Mouse (Mus musculus) A20 (cell line): ENCODE measurements around the gene Cep95.

ENCODE experiments used
- DNase-seq: peaks from one replicate; pipeline ENCODE4 v3.0.0-alpha.2; 2011; ENCODE audit warnings: low read depth, low spot score

Gene Cep95

GRCm38 (mm10) chr11:106814601-106815320 lies 25.7 kb downstream of the Cep95 start:
- DNase-seq: no peak

GRCm38 (mm10) chr11:106815331-106815730 lies 26.3 kb downstream of the Cep95 start:
- DNase-seq: no peak

GRCm38 (mm10) chr11:106815761-106816160 lies 26.7 kb downstream of the Cep95 start:
- no peak for DNase-seq

GRCm38 (mm10) chr11:106816316-106816715 lies 27.3 kb downstream of the Cep95 start:
- no peak for DNase-seq

GRCm38 (mm10) chr11:106817156-106817555 lies 28.1 kb downstream of the Cep95 start:
- DNase-seq: no peak

DNA sequence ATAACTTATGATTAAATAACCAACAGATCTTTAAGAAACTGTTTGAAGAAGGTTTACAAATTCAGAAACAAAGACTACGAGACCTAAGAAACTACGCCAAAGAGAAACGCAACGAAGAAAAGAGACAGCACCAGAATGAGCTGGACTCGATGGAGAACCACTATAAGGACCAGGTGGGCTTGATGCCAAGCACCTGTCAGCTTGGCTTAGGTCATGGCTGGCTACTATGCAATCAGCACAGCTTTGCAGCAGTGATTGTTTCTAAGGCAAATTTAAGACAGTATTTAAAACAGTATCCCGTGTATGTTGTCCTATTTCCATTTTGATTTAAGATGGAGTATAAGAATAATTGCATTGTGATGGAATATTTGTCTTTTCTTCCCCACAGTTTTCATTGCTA lies 28.8 kb downstream of the Cep95 start:
- no peak for DNase-seq

DNA sequence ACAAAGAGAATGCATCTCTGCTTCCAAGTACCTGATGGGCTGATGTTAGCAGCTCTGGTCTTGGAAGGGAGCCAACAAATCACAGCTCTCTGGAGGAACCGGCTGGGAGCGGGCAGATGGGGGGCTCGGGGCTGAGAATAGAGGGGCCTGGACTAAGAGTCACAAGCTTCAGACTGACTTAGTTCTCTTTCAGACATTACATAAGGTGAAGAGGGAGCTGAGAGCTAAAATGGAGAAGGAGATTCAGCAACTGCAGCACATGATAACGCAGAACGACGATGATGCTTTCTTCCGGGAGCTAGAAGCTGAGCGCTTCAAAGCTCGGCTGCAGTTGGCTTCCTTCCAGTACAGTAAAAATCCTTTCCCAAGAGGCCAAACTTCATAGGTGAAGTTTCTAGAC lies 29.3 kb downstream of the Cep95 start:
- DNase-seq: no peak

GRCm38 (mm10) chr11:106819595-106819994 lies 30.5 kb downstream of the Cep95 start:
- no peak for DNase-seq

DNA sequence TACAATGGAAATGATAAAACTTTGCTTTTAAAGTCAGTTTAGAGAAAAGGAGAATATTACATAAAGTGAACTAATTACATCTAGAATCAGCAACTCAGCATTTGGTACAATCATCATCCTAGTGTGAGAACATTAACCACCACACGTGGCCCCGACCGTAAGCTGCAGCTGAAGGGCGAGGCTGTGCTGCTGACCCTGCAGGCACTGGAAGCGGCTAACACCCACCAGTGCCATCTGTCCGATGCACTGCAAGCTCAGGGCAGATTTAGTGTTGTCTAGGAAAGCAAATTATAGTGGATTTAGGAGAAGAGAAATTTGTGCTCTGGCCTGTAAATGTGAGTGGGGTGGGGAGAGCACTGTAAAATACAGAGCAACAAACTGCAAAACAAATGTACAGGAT lies 31.2 kb downstream of the Cep95 start:
- no peak for DNase-seq

GRCm38 (mm10) chr11:106820972-106821371 lies 31.9 kb downstream of the Cep95 start:
- peak; percentile 8 for DNase-seq

- DNase-seq: no peak
Measured at GRCm38 (mm10) chr11:106821397-106821796, 32.3 kb downstream of the Cep95 start.

- no peak for DNase-seq
Measured at GRCm38 (mm10) chr11:106822491-106822890, 33.4 kb downstream of the Cep95 start.

DNA sequence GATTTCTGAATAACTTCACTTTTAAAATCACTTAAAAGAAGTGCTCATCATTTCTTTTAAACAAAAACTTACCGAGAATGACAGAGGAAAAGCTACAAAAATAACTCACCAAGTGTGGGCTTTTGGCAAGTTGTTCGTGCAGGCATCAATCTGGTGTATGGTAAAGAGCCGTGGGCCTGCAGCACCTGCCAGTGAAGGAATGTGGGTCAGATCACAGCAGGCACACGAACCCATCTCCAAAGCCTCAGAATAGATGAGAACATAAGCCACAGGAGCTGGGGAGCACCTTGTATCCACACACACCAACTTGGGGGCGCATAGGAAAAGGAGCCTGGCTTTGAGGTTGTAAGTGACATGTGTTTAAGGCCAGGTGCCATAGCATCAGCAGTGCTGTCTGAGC lies 33.9 kb downstream of the Cep95 start:
- no peak for DNase-seq

- no peak for DNase-seq
Measured at GRCm38 (mm10) chr11:106823741-106824140, 34.7 kb downstream of the Cep95 start.

- DNase-seq: no peak
Measured at GRCm38 (mm10) chr11:106824403-106824802, 35.4 kb downstream of the Cep95 start.

- DNase-seq: no peak
Measured at GRCm38 (mm10) chr11:106828079-106828478, 39.0 kb downstream of the Cep95 start.

DNA sequence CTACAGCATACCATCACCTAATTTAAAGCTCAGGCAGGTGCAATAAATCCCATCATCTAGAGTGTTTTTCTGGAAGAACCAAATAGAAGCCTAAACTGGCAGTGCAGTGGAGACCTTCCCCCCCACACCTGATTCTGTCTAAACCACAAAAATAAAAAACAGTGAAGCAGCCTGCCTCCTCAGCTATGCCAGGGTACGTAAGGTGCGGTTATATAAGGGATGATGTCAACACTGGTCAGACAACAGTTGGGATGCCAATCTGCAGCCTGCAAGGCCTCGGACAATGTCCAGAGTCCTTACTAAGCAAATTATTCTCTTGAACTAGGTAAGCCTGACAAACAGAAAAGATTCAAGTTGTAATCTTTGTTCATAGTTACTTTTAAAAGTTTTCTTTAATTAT lies 53.0 kb downstream of the Cep95 start:
- no peak for DNase-seq

- peak; percentile 45 for DNase-seq
Measured at GRCm38 (mm10) chr11:106851438-106851837, 62.4 kb downstream of the Cep95 start.
